Mouse (Mus musculus): Measurements from ENCODE around the gene Zfp423.
"Not testable (repeated sequence)": the region's sequence is repeated elsewhere in the genome, so short reads cannot be mapped to it uniquely, and the experiment has no call there.

Gene Zfp423

GRCm38 (mm10) chr8:87904108-87904507 is 55.3 kb downstream of the Zfp423 start:
- no peak for DNase-seq (ENCODE audit: low read depth, low spot score)

GRCm38 (mm10) chr8:87895203-87896041 is 64.0 kb downstream of the Zfp423 start:
- no peak for DNase-seq (ENCODE audit: low read depth, low spot score)

DNA sequence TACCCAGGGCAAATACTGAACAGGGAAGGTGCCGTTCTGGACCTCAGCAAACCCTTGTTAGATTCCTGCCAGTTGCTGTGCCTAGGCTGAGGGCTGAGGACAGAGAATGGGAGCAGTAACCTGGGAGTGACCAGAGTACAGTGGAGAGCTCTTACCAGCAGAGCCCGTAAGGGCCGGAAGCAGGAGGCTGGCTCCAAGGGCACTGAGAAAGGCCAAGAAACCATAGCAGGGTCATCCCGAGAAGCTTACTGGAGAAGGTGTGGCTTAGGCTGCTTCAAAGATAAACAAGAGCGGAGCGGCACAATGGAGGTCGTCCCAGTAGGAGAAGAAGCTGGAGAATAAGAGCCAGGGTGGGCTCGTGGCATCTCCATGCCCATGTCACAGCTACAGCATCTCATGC is 65.1 kb downstream of the Zfp423 start:
- no peak for DNase-seq (ENCODE audit: low read depth, low spot score)

DNA sequence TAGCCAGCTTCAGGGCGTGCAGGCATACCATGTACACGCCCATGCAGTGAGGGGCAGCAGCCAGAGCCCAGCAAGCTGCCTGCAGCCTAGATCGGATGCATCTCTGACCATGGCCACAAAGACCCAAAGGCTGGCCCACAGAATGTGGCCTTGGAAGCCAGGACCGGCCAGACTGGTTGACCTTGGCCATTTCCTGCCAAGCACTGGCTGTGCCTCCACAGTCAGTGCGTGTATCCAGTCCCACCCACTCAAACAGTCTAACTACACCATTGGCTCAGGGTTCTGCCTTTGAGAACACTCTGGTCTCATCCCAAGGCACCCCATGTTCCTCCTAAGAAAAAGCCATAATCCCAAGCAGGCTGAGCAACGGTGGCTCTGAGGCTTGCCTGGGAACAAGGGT is 65.8 kb downstream of the Zfp423 start:
- no peak for DNase-seq (ENCODE audit: low read depth, low spot score)

- no peak for DNase-seq (ENCODE audit: low read depth, low spot score)
These were observed 66.5 kb downstream of the Zfp423 start for GRCm38 (mm10) chr8:87892891-87893290.

DNA sequence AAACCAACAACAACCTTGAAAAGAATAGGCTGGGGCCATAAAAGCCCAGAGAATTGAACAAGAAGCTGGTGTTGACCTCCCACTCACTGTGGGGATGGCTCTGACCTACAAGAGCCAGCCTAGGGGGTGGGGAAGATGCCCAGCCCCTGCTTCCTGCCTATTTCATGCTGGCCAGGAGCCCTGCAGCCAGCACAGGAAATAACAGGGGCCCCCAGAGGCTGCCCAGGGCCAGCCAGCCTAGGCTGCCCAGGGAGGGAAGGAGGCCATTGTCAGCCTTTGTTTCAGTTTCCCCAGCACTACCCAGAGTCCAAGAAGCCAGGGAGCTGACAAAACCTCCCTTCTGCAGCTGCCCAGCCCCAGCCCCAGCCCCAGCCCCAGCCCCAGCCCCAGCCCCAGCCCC is 67.5 kb downstream of the Zfp423 start:
- DNase-seq (ENCODE audit: low read depth, low spot score), result no peak

DNA sequence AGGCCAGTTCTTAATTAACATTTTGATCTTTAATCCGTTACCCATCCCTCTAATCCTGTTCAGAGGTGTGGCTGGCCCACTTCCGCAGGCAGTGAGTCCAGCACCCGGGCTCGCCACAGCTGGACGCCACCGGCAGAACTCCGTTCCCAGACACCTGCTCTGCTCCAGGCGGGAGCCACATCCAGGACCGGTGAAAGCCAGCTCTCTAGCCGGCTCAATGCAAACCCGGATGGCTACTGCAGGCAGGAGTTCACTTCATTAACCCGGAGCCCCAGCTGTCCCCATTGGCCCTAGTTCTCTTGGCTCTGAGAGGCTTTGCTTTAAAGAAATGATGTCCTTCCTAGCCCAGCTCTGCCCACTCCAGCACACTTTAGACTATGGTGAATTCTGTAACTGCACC is 71.4 kb downstream of the Zfp423 start:
- DNase-seq (ENCODE audit: low read depth, low spot score), result no peak

DNA sequence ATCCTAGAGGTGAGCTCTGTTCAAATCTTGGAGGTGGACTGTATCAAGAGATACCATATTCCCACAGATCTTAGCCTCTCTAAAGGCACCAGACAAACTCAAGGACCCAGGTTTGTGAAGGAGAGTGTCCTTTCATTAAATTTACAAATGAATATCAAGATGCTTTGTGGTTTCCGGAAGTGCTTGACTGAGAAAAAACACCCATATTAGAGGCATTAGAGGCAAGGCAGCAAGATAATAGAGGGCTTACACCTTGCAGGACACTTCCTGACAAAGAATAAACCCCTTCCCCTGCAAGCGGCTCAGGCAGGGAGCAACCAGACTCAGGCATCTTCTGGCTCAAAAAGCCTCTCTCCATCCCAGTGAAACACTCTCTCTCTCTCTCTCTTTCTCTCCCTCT is 78.3 kb downstream of the Zfp423 start:
- no peak for DNase-seq (ENCODE audit: low read depth, low spot score)

GRCm38 (mm10) chr8:87875852-87876251 is 83.5 kb downstream of the Zfp423 start:
- no peak for DNase-seq (ENCODE audit: low read depth, low spot score)

DNA sequence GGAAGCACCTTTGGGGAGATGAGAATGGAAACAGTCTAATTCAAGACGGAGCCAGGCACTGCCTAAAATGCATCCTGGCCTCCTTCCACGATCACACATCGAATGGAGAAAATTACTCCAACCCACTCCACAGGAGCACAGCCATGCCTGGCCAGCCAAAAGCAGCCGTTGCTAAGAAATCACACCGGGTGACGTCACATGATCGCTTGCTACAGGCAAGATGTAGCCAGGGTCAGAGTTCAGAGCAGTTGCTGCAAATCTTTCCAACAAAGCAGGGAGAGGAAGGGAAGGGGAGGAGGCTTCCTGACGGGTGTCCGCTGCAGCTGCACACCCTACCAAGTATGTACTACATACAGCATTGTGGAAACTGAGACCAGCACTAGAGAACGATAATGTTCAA is 83.9 kb downstream of the Zfp423 start:
- DNase-seq (ENCODE audit: low read depth, low spot score), result no peak

- no peak for DNase-seq (ENCODE audit: low read depth, low spot score)
These were observed 86.3 kb downstream of the Zfp423 start for GRCm38 (mm10) chr8:87872987-87873550.

DNA sequence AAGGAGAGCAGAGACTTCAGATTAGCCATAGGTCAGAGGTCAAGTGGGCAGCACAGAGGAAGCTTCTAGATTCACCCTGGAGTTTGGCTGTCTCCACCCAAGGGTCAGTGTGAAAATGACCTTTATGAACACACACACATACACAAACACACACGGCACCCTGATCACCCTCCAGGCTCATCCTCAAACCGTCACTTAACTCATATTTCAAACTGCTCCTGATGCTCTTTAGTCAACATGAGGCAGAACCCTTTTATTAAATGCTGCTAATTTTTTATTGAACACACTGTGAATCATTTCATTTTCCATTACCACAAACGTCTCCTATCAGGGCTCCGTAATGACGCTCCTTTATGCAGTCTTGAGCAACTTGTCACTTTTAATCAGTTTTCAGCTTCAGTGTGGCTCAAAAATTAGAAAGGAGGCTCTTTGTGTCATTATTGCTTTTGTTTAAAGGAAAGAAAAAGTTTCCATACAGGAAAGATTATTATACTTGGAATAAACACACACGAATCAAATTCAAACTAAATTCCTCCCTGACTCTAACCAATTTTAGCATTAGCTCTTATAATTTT is 87.0 kb downstream of the Zfp423 start:
- no peak for DNase-seq (ENCODE audit: low read depth, low spot score)

DNA sequence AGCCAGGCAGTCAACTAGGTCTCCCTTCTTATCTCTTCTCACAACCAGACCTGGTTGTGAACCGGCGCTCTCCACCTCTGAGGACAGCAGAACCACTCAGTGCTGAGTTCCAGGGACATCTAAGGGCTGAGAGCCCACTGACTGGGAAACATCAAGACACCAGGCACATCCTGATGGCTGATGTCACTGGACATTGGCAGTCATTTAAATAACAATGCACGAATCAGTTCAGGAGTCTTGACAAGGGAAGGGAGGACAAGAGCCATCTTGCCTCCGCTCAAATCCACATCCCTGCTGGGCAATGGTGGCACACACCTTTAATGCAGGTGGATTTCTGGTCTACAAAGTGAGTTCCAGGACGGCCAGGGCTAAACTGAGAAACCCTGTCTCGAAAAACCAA is 92.8 kb downstream of the Zfp423 start:
- no peak for DNase-seq (ENCODE audit: low read depth, low spot score)

- DNase-seq (ENCODE audit: low read depth, low spot score), result no peak
These were observed 95.2 kb downstream of the Zfp423 start for GRCm38 (mm10) chr8:87864236-87864635.

GRCm38 (mm10) chr8:87863128-87863527 is 96.3 kb downstream of the Zfp423 start:
- DNase-seq (ENCODE audit: low read depth, low spot score), result no peak

- no peak for DNase-seq (ENCODE audit: low read depth, low spot score)
These were observed 97.7 kb downstream of the Zfp423 start for GRCm38 (mm10) chr8:87861718-87862117.

- no peak for DNase-seq (ENCODE audit: low read depth, low spot score)
These were observed 98.5 kb downstream of the Zfp423 start for GRCm38 (mm10) chr8:87860905-87861304.

DNA sequence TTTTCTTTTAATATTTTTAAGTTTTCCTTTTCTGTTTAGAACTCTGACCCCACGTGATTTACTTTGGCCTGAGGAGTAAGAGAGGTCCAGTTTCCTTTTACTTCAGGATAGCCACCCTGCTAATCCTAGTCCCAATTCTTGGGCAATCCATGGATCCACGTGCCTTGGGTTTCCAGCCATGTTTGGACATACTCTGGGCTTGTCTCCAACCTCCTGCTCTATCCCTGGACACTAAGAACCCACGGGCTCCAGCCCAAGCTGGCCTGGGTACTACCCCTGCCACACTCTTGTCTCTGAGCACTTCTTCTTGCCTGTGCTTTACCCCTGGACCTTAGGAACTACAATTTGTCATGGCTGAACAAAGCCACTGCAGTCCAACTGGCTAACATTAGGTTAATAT is 107.5 kb downstream of the Zfp423 start:
- DNase-seq (ENCODE audit: low read depth, low spot score), result no peak

GRCm38 (mm10) chr8:87851380-87851779 is 108.0 kb downstream of the Zfp423 start:
- DNase-seq (ENCODE audit: low read depth, low spot score), result no peak

GRCm38 (mm10) chr8:87848836-87849235 is 110.6 kb downstream of the Zfp423 start:
- DNase-seq (ENCODE audit: low read depth, low spot score), result no peak

DNA sequence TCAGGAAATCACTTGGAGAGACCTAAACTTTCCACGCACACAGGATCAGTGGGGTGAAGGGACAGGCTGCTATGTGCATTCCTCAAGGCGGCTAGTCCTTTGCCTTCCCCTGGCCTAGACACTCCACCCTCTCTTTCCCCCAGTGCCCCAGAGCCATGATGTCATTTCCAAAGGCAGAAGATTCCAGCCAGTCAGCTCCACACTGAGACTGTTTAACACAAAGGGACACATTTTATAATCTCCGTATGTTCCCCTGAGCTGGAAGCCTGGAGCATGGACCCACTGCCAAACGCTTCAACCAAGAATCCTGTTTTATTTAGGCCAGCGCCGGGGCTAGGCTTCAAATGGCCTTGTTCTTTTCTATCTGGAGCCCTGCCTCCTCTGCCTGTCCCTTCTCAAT is 111.6 kb downstream of the Zfp423 start:
- DNase-seq (ENCODE audit: low read depth, low spot score), result no peak

DNA sequence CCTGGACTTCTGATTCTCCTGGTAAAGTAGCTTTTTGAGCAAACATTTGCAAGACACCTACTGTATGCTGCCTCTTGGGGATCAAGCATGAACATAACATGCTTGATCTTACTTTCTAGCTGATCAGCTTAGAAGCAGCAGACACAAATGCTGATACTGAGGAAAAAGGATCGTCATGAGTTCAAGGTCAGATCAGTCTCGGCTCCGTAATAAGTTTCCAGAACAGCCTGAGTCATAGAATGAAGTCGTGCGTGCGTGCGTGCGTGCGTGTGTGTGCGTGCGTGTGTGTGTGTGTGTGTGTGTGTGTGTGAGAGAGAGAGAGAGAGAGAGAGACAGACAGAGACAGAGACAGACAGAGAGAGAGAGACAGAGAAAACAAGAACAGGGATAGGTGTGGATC is 117.3 kb downstream of the Zfp423 start:
- DNase-seq (ENCODE audit: low read depth, low spot score), result not testable (repeated sequence)

DNA sequence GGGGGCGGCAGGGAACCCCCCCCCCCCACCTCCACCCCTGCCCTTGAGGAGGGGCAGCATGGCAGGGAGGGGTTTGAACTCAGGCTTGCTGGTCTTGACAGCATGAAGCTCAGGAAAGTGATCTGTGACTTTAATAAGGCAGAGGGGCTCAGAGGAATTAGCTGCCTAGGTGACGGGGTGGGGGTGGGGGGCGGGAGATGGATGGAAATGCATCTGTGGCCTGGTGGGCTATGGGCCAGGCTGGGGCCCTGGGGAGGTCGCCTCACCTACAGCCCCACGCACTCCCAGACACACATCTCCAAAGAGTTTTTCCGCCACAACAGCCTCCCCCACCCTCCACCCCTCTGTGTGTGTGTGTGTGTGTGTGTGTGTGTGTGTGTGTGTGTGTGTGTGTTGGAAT is 122.1 kb downstream of the Zfp423 start:
- no peak for DNase-seq (ENCODE audit: low read depth, low spot score)

All from brain, embryonic 18.5 days (tissue).